Mouse (Mus musculus) forebrain, embryonic 14.5 days (tissue): ENCODE measurements at regions not wholly inside any gene's neighbourhood (a gene's known extent, or its start where the extent isn't known, plus 50 kb on each side); places are given as distances from the start of the nearest gene placed in this dataset.

ENCODE experiments used
- ATAC-seq: fragments of 200-750 bp; cut with Nextera tagmentation; 2 replicates; pipeline ENCODE4 v1.8.0; 2017; ENCODE audit warnings: mild to moderate bottlenecking, moderate library complexity
- DNase-seq: peaks from one replicate; pipeline ENCODE4 v3.0.0-alpha.2; 2015; ENCODE audit warnings: low spot score
- H3K27ac ChIP-seq: fragments of 300-500 bp; sonication (generic); 2 replicates; pipeline ENCODE4 v1.5.1; 2014; ENCODE audit warnings: low read depth, mild to moderate bottlenecking, control low read depth, low read length, moderate library complexity
- H3K27me3 ChIP-seq: fragments of 300-500 bp; sonication (generic); replicated peaks from 2 replicates; pipeline ENCODE4 v1.6.1; 2014; ENCODE audit warnings: low read length, control low read depth, mixed read lengths; ENCODE audit not compliant: control insufficient read depth, insufficient read depth
- H3K36me3 ChIP-seq: fragments of 300-500 bp; sonication (generic); 2 replicates; pipeline ENCODE4 v1.6.1; 2014; ENCODE audit warnings: low read length, control low read depth; ENCODE audit not compliant: control insufficient read depth, insufficient read depth
- H3K4me1 ChIP-seq: fragments of 300-500 bp; sonication (generic); 2 replicates; pipeline ENCODE4 v1.6.1; 2014; ENCODE audit warnings: antibody characterized with exemption, low read length, control low read depth; ENCODE audit not compliant: control insufficient read depth, insufficient read depth
- H3K4me2 ChIP-seq: fragments of 300-500 bp; sonication (generic); 2 replicates; pipeline ENCODE4 v1.6.1; 2014; ENCODE audit warnings: mild to moderate bottlenecking, control low read depth, low read length
- H3K4me3 ChIP-seq: fragments of 300-500 bp; sonication (generic); 2 replicates; pipeline ENCODE4 v1.5.1; 2014; ENCODE audit warnings: low read depth, low read length, control low read depth
- H3K9ac ChIP-seq: fragments of 300-500 bp; sonication (generic); 2 replicates; pipeline ENCODE4 v1.6.1; 2014; ENCODE audit warnings: mild to moderate bottlenecking, low read length, control low read depth, moderate library complexity
- H3K9me3 ChIP-seq: fragments of 300-500 bp; sonication (generic); replicated peaks from 2 replicates; pipeline ENCODE4 v1.6.1; 2016; ENCODE audit warnings: low read length, control low read depth, mixed read lengths; ENCODE audit not compliant: control insufficient read depth
- WGBS: fragments of 180-500 bp; shearing (Covaris S2); extraction: QIAGEN DNeasy Blood & Tissue Kit; methylation state at CpG from one replicate; pipeline ENCODE4 v1.1.7; 2014; 5-methylcytosine and 5-hydroxymethylcytosine counted together

GRCm38 (mm10) chr2:178542032-178542431, 111.7 kb downstream of the Cdh26 start:
- H3K4me2 ChIP-seq: no peak overlapping the region
- H3K4me1 ChIP-seq: no peaks in the 10 kb centered on the region
- H3K9ac ChIP-seq: no peak overlapping the region
- no peaks in the 10 kb centered on the region for H3K27me3 ChIP-seq
- ATAC-seq (no peak), DNase-seq (peak; percentile 44)
- H3K36me3 ChIP-seq: no peaks in the 10 kb centered on the region
- H3K4me3 ChIP-seq: no peak overlapping the region
- no peak overlapping the region for H3K27ac ChIP-seq
- WGBS: 20% methylated on average over 2 of the region's 2 CpGs
- H3K9me3 ChIP-seq: no peaks in the 10 kb centered on the region

- H3K4me2 ChIP-seq: no peak overlapping the region
- H3K4me1 ChIP-seq: no peaks in the 10 kb centered on the region
- ATAC-seq: no peak
- no peaks in the 10 kb centered on the region for H3K27me3 ChIP-seq
- no peak overlapping the region for H3K4me3 ChIP-seq
- WGBS: 90% methylated on average over 1 of the region's 1 CpGs
- H3K27ac ChIP-seq: no peak overlapping the region
- H3K9ac ChIP-seq: no peak overlapping the region
- no peaks in the 10 kb centered on the region for H3K36me3 ChIP-seq
- H3K9me3 ChIP-seq: no peaks in the 10 kb centered on the region
- no peak for DNase-seq
Observed at GRCm38 (mm10) chr2:178544411-178544810, 114.1 kb downstream of the Cdh26 start.

- Histone ChIP-seq H3K4me3 (no peak overlapping the region), H3K9me3 (no peaks in the 10 kb centered on the region), H3K27me3 (no peaks in the 10 kb centered on the region), H3K4me1 (no peaks in the 10 kb centered on the region), H3K9ac (no peak overlapping the region), H3K4me2 (no peak overlapping the region), H3K27ac (no peak overlapping the region), H3K36me3 (no peaks in the 10 kb centered on the region)
- ATAC-seq: no peak
- no peak for DNase-seq
- 70% methylated on average over 15 of the region's 15 CpGs for WGBS
Observed at GRCm38 (mm10) chr2:178545601-178546352, 115.4 kb downstream of the Cdh26 start.

GRCm38 (mm10) chr2:178546353-178546720, 116.0 kb downstream of the Cdh26 start:
- H3K4me2 ChIP-seq: no peak overlapping the region
- no peak overlapping the region for H3K9ac ChIP-seq
- no peak overlapping the region for H3K4me3 ChIP-seq
- no peaks in the 10 kb centered on the region for H3K4me1 ChIP-seq
- H3K27me3 ChIP-seq: no peaks in the 10 kb centered on the region
- ATAC-seq (no peak), DNase-seq (no peak)
- 81% methylated on average over 3 of the region's 3 CpGs for WGBS
- H3K9me3 ChIP-seq: no peaks in the 10 kb centered on the region
- H3K27ac ChIP-seq: no peak overlapping the region
- no peaks in the 10 kb centered on the region for H3K36me3 ChIP-seq

- Histone ChIP-seq H3K36me3 (no peaks in the 10 kb centered on the region), H3K27ac (no peak overlapping the region), H3K27me3 (no peaks in the 10 kb centered on the region), H3K9me3 (no peaks in the 10 kb centered on the region), H3K4me2 (no peak overlapping the region), H3K4me3 (no peak overlapping the region), H3K4me1 (no peaks in the 10 kb centered on the region), H3K9ac (no peak overlapping the region)
- DNase-seq (no peak), ATAC-seq (no peak)
- 77% methylated on average over 3 of the region's 3 CpGs for WGBS
Observed at GRCm38 (mm10) chr2:178546888-178547287, 116.6 kb downstream of the Cdh26 start.

GRCm38 (mm10) chr2:178548937-178549336, 118.6 kb downstream of the Cdh26 start:
- ATAC-seq (no peak), DNase-seq (no peak)
- no peak overlapping the region for H3K4me2 ChIP-seq
- H3K4me1 ChIP-seq: no peaks in the 10 kb centered on the region
- H3K36me3 ChIP-seq: no peaks in the 10 kb centered on the region
- H3K9ac ChIP-seq: no peak overlapping the region
- WGBS: 85% methylated on average over 6 of the region's 6 CpGs
- no peak overlapping the region for H3K27ac ChIP-seq
- H3K4me3 ChIP-seq: no peak overlapping the region
- no peaks in the 10 kb centered on the region for H3K9me3 ChIP-seq
- no peaks in the 10 kb centered on the region for H3K27me3 ChIP-seq

- Histone ChIP-seq H3K27me3 (no peaks in the 10 kb centered on the region), H3K4me1 (no peaks in the 10 kb centered on the region), H3K4me3 (no peak overlapping the region), H3K9ac (no peak overlapping the region), H3K27ac (no peak overlapping the region), H3K36me3 (no peaks in the 10 kb centered on the region), H3K9me3 (no peaks in the 10 kb centered on the region), H3K4me2 (no peak overlapping the region)
- ATAC-seq (no peak), DNase-seq (no peak)
- WGBS: 78% methylated on average over 4 of the region's 4 CpGs
Observed at GRCm38 (mm10) chr2:178553736-178554135, 123.4 kb downstream of the Cdh26 start.

- H3K27me3 ChIP-seq: no peaks in the 10 kb centered on the region
- H3K36me3 ChIP-seq: no peaks in the 10 kb centered on the region
- no peaks in the 10 kb centered on the region for H3K9me3 ChIP-seq
- no peak for DNase-seq
- WGBS: 81% methylated on average over 3 of the region's 3 CpGs
- H3K4me2 ChIP-seq: no peak overlapping the region
- H3K4me3 ChIP-seq: no peak overlapping the region
- ATAC-seq: no peak
- no peaks in the 10 kb centered on the region for H3K4me1 ChIP-seq
- H3K9ac ChIP-seq: no peak overlapping the region
- no peak overlapping the region for H3K27ac ChIP-seq
Observed at GRCm38 (mm10) chr2:178555692-178556340, 125.5 kb downstream of the Cdh26 start.

- no peaks in the 10 kb centered on the region for H3K36me3 ChIP-seq
- H3K9ac ChIP-seq: no peak overlapping the region
- no peak overlapping the region for H3K27ac ChIP-seq
- H3K27me3 ChIP-seq: no peaks in the 10 kb centered on the region
- no peak for DNase-seq
- no peak for ATAC-seq
- no peaks in the 10 kb centered on the region for H3K4me1 ChIP-seq
- H3K9me3 ChIP-seq: no peaks in the 10 kb centered on the region
- no peak overlapping the region for H3K4me3 ChIP-seq
- no peak overlapping the region for H3K4me2 ChIP-seq
- 71% methylated on average over 9 of the region's 9 CpGs for WGBS
Observed at GRCm38 (mm10) chr2:178557934-178558333, 127.6 kb downstream of the Cdh26 start.
